Mouse (Mus musculus) G1E (cell line): ENCODE data around the gene Rps13. TPM values are rescaled to one million over a fixed set of nuclear protein-coding genes. Genes with fewer than 3 reads are reported as not detected.

Source experiments
- ATAC-seq: 2 replicates; pipeline ENCODE4 v1.8.0; 2016; ENCODE audit warnings: mild to moderate bottlenecking; ENCODE audit not compliant: insufficient number of reproducible peaks, poor library complexity, low FRiP score, severe bottlenecking; ENCODE audit errors: extremely low read depth
- DNase-seq: peaks from one replicate; pipeline ENCODE4 v3.0.0; 2012; ENCODE audit warnings: low spot score
- H3K27me3 ChIP-seq: 2 replicates; pipeline ENCODE4 v1.6.1; 2012; ENCODE audit warnings: mild to moderate bottlenecking, low read length, inconsistent platforms; ENCODE audit not compliant: insufficient read depth
- H3K36me3 ChIP-seq: replicated peaks from 2 replicates; pipeline ENCODE3; 2012; ENCODE audit warnings: mild to moderate bottlenecking, inconsistent platforms
- H3K4me1 ChIP-seq: 2 replicates; pipeline ENCODE4 v1.6.1; 2012; ENCODE audit warnings: low read depth, low read length, inconsistent platforms, mixed read lengths; ENCODE audit not compliant: insufficient read depth
- H3K4me3 ChIP-seq: 2 replicates; pipeline ENCODE4 v1.5.1; 2012; ENCODE audit warnings: low read depth, mild to moderate bottlenecking, inconsistent platforms, low read length, moderate library complexity, mixed read lengths
- H3K9me3 ChIP-seq: replicated peaks from 2 replicates; pipeline ENCODE4 v1.6.1; 2012; ENCODE audit warnings: inconsistent platforms
- CTCF ChIP-seq: IDR thresholded peaks from 2 replicates; pipeline ENCODE4 v1.5.1; 2012; ENCODE audit warnings: low read depth, low read length, inconsistent platforms, mixed read lengths
- GATA1 ChIP-seq: IDR thresholded peaks from 2 replicates; pipeline ENCODE4 v1.6.1; 2012; ENCODE audit warnings: borderline replicate concordance, low read length, inconsistent platforms, mixed read lengths
- GATA2 ChIP-seq: IDR thresholded peaks from 2 replicates; pipeline ENCODE4 v1.6.1; 2012; ENCODE audit warnings: low read depth, low read length, inconsistent platforms, borderline replicate concordance
- POLR2AphosphoS5 ChIP-seq: IDR thresholded peaks from 2 replicates; pipeline ENCODE4 v1.6.1; 2012; ENCODE audit warnings: low read depth, low read length, inconsistent platforms; ENCODE audit not compliant: insufficient replicate concordance
- TAL1 ChIP-seq: conservative IDR thresholded peaks from 2 replicates; pipeline ENCODE4 v1.6.1; 2012; ENCODE audit warnings: low read depth, low read length, inconsistent platforms, mixed read lengths
- polyA plus RNA-seq: library from polyadenylated mRNA; stranded (reverse); fragments of >175 nt; gene quantifications from 2 replicates; pipeline ENCODE4 v1.2.3, GENCODE M21; 2012
- total RNA-seq, 2 experiments: library from RNA; stranded (forward) in 1 of 2; stranded (reverse) in 1 of 2; fragments of 200-1000 nt in 1 of 2; fragments of >200 nt in 1 of 2; fragmentation: Nextera tagmentation in 1 of 2; gene quantifications; 2 replicates each; pipeline ENCODE4 v1.2.3; 2014 to 2017

Rps13 gene
- total and polyA plus RNA-seq, 3 experiments: 666 to 2,567 (median 2,275) TPM

DNA sequence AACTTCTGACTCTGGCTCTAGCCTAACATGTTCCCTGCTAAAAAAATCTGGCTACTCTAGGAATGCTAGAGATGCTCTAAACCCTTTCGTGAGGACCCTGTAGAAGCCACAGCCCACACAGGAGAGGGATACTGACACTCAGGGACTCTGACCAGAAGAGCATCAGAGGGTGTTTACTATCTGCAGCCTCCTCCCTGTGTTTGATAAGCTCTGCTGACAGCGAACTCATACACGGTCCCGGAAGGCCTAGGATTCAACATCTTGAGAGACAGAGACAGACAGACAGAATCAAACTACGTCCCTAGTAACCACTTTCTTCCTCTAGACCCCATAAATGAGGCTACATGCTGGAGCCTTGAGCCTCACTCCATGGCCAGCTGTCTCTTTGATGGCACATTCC, 46.0 kb downstream of the Rps13 start:
- Histone ChIP-seq H3K4me1 (peaks cover 22% of the 10 kb centered on the region), H3K4me3 (no peak overlapping the region), H3K27me3 (no peaks in the 10 kb centered on the region), H3K9me3 (no peaks in the 10 kb centered on the region), H3K36me3 (peaks cover 19% of the 10 kb centered on the region)
- TF ChIP-seq CTCF (no peak), GATA1 (no peak), POLR2AphosphoS5 (no peak), GATA2 (no peak), TAL1 (no peak)
- ATAC-seq: no peak
- DNase-seq: no peak

DNA sequence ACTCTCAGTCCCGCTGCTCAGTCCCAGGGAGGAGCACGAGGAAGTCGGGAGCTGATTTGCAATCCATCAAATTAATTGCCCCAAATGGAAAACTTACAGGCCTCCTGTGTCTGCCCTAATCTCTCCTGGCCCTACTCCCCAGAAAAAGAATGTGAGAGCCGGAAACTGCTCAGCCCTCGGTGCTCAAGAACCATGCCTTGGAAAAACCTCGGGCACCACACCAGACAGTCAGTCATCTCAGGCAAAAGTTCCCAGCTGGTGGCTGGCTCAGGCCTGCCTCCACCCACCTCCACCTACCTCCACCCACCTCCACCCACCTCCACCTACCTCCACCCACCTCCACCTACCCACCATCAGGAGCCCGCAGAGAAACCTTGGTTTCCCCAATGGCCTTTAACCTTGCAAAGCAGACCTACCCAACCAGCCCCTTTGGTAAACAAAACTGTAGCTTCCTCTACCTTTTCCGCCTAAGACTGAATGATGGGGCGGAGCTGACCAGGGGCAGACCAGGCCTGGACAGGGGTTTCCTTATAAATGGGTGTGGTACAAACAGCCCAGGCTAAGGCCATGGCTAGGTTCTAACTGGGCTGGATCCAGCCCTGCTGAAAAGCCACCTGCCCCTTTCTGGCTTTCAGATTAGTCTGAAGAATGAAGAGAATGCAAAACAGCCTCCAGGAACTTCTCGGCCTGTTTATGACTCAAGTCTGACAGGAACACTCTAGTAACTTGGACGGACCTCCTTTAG, 47.2 kb downstream of the Rps13 start:
- DNase-seq: no peak

DNA sequence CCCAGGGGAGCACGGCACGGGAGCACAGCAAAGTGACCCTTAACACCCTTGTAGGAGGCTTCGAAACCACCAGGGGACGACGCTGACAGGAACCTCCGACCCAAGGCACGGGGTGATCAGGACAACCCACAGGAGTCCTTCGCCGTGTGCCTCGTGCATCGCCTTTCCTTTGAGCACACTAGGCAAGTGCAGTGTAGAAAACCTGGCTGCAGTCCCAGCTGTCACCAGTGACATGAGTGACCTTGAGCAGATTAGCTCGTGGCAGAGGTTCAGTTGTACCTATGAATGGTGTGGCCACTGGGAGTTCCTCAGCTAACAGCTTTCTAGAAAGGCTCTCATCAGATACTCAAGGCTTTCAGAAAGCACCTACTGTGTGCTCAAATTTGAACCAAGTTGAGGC, 47.8 kb downstream of the Rps13 start:
- DNase-seq (no peak), ATAC-seq (no peak)
- Histone ChIP-seq H3K36me3 (peaks cover 15% of the 10 kb centered on the region), H3K27me3 (no peaks in the 10 kb centered on the region), H3K9me3 (no peaks in the 10 kb centered on the region), H3K4me3 (no peak overlapping the region), H3K4me1 (peaks cover 25% of the 10 kb centered on the region)
- no peak for TF ChIP-seq POLR2AphosphoS5
- no peak for TF ChIP-seq TAL1
- no peak for TF ChIP-seq GATA1
- TF ChIP-seq CTCF: no peak
- no peak for TF ChIP-seq GATA2

More for the DNA sequence above, 47.2 kb downstream of the Rps13 start:
- Histone ChIP-seq H3K4me3 (no peak overlapping the region), H3K9me3 (no peaks in the 10 kb centered on the region), H3K4me1 (peaks cover 22% of the 10 kb centered on the region), H3K36me3 (peaks cover 13% of the 10 kb centered on the region), H3K27me3 (no peaks in the 10 kb centered on the region)
- ATAC-seq: no peak
- TF ChIP-seq GATA1: no peak
- no peak for TF ChIP-seq CTCF
- TF ChIP-seq GATA2: no peak
- no peak for TF ChIP-seq TAL1
- no peak for TF ChIP-seq POLR2AphosphoS5

DNA sequence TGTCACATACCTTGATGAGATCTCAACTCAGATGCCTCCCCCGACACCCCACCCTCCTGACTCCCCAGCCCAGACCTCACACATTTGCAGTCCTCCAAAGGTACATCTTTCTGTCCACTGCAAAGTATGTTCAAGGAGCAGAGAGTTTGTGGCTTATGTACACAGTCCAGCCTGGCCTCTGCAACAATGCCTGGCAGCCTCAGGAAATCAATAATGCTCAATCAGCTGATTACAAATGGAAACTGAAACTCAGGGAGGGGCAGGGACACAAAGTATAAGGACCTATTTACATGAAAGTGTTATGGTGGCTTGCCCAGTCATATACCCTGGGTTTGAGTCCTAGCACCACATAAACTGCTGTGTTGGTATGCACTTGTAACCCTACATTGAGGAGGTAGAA, 48.8 kb downstream of the Rps13 start:
- ATAC-seq (no peak), DNase-seq (no peak)
- peaks cover 28% of the 10 kb centered on the region for H3K4me1 ChIP-seq
- H3K4me3 ChIP-seq: no peak overlapping the region
- H3K27me3 ChIP-seq: no peaks in the 10 kb centered on the region
- peaks cover 20% of the 10 kb centered on the region for H3K36me3 ChIP-seq
- TF ChIP-seq GATA1 (no peak), POLR2AphosphoS5 (no peak), TAL1 (no peak), GATA2 (no peak), CTCF (no peak)
- no peaks in the 10 kb centered on the region for H3K9me3 ChIP-seq

DNA sequence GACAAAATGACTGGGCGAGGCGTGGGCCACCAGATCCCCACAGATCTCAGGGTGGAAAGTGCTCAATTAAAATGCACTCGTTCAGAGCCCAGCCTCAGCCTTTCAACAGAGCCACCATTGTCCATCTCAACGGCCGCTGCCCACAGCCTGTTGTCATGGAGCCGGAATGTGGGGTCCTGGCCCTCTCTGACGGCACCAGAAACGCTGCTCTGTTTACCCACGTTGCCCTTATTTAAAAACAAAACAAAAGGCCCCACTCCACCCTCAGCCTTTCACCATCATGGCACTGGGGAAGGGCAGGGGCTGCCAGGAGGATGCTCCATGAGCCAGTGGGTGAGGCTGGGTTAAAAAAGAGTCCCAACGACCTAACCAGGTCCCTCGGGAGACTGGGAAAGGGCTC, 51.2 kb downstream of the Rps13 start:
- H3K4me3 ChIP-seq: no peak overlapping the region
- no peaks in the 10 kb centered on the region for H3K27me3 ChIP-seq
- H3K36me3 ChIP-seq: peaks cover 16% of the 10 kb centered on the region
- peaks cover 33% of the 10 kb centered on the region for H3K4me1 ChIP-seq
- DNase-seq: no peak
- no peak for ATAC-seq
- no peaks in the 10 kb centered on the region for H3K9me3 ChIP-seq
- TF ChIP-seq GATA1 (no peak), TAL1 (no peak), GATA2 (no peak), POLR2AphosphoS5 (no peak), CTCF (no peak)

Other genes with a start within 250 kb of the Rps13 start
- gene Gm4353, start 249.6 kb downstream of the Rps13 start, total RNA-seq (2014; fragmentation: Nextera tagmentation): 1.4 and 2.7 TPM in 2 replicates
- gene Gm4353, start 249.6 kb downstream of the Rps13 start, total RNA-seq (2017): 2.0 and 2.3 TPM in 2 replicates
- 0.31 TPM in 1 of 2 replicates, not detected in the other for gene Gm4353, start 249.6 kb downstream of the Rps13 start, polyA plus RNA-seq
- 16.8 and 18.5 TPM in 2 replicates for gene Plekha7, start 25.8 kb downstream of the Rps13 start, total RNA-seq (2014; fragmentation: Nextera tagmentation)
- gene Plekha7, start 25.8 kb downstream of the Rps13 start, total RNA-seq (2017): 9.4 and 10.1 TPM in 2 replicates
- gene Plekha7, start 25.8 kb downstream of the Rps13 start, polyA plus RNA-seq: 33.4 and 37.8 TPM in 2 replicates
- 43.5 and 45.9 TPM in 2 replicates for gene Pik3c2a, start 109.3 kb upstream of the Rps13 start, total RNA-seq (2014; fragmentation: Nextera tagmentation)
- 16.3 and 19.6 TPM in 2 replicates for gene Pik3c2a, start 109.3 kb upstream of the Rps13 start, total RNA-seq (2017)
- gene Pik3c2a, start 109.3 kb upstream of the Rps13 start, polyA plus RNA-seq: 0.51 and 0.69 TPM in 2 replicates
- 6.0 and 6.3 TPM in 2 replicates for gene Nucb2, start 170.2 kb upstream of the Rps13 start, total RNA-seq (2014; fragmentation: Nextera tagmentation)
- 3.4 and 5.3 TPM in 2 replicates for gene Nucb2, start 170.2 kb upstream of the Rps13 start, total RNA-seq (2017)
- 0.20 and 0.64 TPM in 2 replicates for gene Nucb2, start 170.2 kb upstream of the Rps13 start, polyA plus RNA-seq